Mouse (Mus musculus): ENCODE results near the gene Kdm4d.

DNA sequence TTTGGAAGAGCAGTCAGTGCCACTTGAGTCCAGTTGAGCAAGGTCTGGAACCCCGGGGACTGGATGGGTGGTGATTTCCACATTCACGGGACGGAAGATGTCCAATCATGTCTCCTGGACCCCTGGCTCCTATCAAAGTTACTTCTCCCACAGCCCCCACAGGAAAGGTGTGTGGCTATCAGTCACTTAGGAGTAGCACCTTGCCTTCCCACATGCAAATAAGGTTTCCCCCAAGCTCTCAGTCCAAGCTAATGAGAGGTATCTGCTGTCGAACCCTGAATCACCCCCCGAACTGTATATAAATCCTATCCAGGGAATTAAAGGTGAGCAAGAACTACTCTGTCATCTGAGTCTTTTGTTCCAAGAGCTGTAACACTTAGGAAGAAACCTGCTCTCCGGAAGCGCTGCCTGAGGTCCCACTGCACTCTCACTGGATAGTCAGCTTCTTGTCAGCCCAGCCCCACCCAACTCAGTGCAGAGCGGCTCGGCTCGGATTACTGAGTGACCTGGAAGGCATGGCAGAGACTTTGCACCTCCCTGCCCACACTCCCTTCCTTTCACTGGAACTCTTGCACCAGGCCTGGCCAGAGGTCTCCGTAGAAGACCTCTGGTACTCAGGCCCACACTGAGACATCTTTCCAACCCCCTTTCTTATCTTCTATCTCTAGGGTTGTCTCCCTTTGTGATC is 66.9 kb downstream of the Kdm4d start:
- TF ChIP-seq CHD2 (IDR thresholded peaks at IDR 0.05; ENCODE audit: low read depth, low read length) (no peak), HCFC1 (IDR thresholded peaks at IDR 0.05; ENCODE audit: borderline replicate concordance, insufficient read depth, low read length) (no peak), ZNF384 (IDR thresholded peaks at IDR 0.05; ENCODE audit: low read depth, low read length) (no peak), ZC3H11A (IDR thresholded peaks at IDR 0.05; ENCODE audit: borderline replicate concordance, low read depth, low read length) (no peak)
